Mouse (Mus musculus): ENCODE measurements around the gene Gm13272. TPM values are rescaled to one million over a fixed set of nuclear protein-coding genes. Genes with fewer than 3 reads are reported as not detected.
"Not testable (repeated sequence)": the region's sequence is repeated elsewhere in the genome, so short reads cannot be mapped to it uniquely, and the experiment has no call there.

The Gm13272 gene
- polyA plus RNA-seq, 1 experiment from 2014 or later = not detected

- Histone ChIP-seq H3K36me3 (ENCODE audit: control insufficient read depth, insufficient read depth, low read length) (no peaks in the 10 kb centered on the region), H3K4me3 (ENCODE audit: low read depth, low read length) (no peak overlapping the region), H3K4me1 (ENCODE audit: control insufficient read depth, insufficient read depth, low read length) (no peaks in the 10 kb centered on the region), H3K9ac (replicated peaks; ENCODE audit: low read depth, low read length) (no peak overlapping the region), H3K9me3 (ENCODE audit: control insufficient read depth, low read depth, low read length) (no peaks in the 10 kb centered on the region), H3K27ac (ENCODE audit: low read length) (no peak overlapping the region), H3K27me3 (ENCODE audit: control insufficient read depth, insufficient read depth, low read length) (no peaks in the 10 kb centered on the region; the same call in 1 of the 2 replicates), H3K4me2 (replicated peaks; ENCODE audit: low read depth, low read length) (no peak overlapping the region)
- 26% methylated on average over 4 of the region's 4 CpGs for WGBS
- ATAC-seq (ENCODE audit: insufficient number of reproducible peaks, insufficient read depth, low FRiP score, low read depth) = no peak
Measured at GRCm38 (mm10) chr4:88822995-88823394, 43.3 kb downstream of the Gm13272 start.

GRCm38 (mm10) chr4:88827116-88827515 is 47.5 kb downstream of the Gm13272 start, which contains the start of gene Ifna6:
TSS of gene Ifna6 (plus strand) at chr4:88827416.
- not testable (repeated sequence) for H3K4me1 ChIP-seq (ENCODE audit: control insufficient read depth, insufficient read depth, low read length); H3K27ac ChIP-seq (ENCODE audit: low read length); H3K4me2 ChIP-seq (replicated peaks; ENCODE audit: low read depth, low read length); H3K9ac ChIP-seq (replicated peaks; ENCODE audit: low read depth, low read length); H3K36me3 ChIP-seq (ENCODE audit: control insufficient read depth, insufficient read depth, low read length); H3K27me3 ChIP-seq (ENCODE audit: control insufficient read depth, insufficient read depth, low read length); H3K4me3 ChIP-seq (ENCODE audit: low read depth, low read length); H3K9me3 ChIP-seq (ENCODE audit: control insufficient read depth, low read depth, low read length); ATAC-seq (ENCODE audit: insufficient number of reproducible peaks, insufficient read depth, low FRiP score, low read depth)

Other genes with a start within 250 kb of the Gm13272 start
- not detected in 2 replicates for gene Ifna15, start 221.6 kb upstream of the Gm13272 start, polyA plus RNA-seq (2014; fragmentation: Nextera tagmentation; extraction: Ambion mirVana)
- not detected in 2 replicates for gene Ifna14, start 208.1 kb upstream of the Gm13272 start, polyA plus RNA-seq (2014; fragmentation: Nextera tagmentation; extraction: Ambion mirVana)
- not detected in 2 replicates for gene Ifna9, start 187.5 kb upstream of the Gm13272 start, polyA plus RNA-seq (2014; fragmentation: Nextera tagmentation; extraction: Ambion mirVana)
- not detected in 2 replicates for gene Ifna12, start 176.5 kb upstream of the Gm13272 start, polyA plus RNA-seq (2014; fragmentation: Nextera tagmentation; extraction: Ambion mirVana)
- gene C87499, start 145.4 kb upstream of the Gm13272 start, polyA plus RNA-seq (2014; fragmentation: Nextera tagmentation; extraction: Ambion mirVana) = not detected in 2 replicates
- gene Ifna13, start 135.4 kb upstream of the Gm13272 start, polyA plus RNA-seq (2014; fragmentation: Nextera tagmentation; extraction: Ambion mirVana) = not detected in 2 replicates
- not detected in 2 replicates for gene Ifna16, start 102.9 kb upstream of the Gm13272 start, polyA plus RNA-seq (2014; fragmentation: Nextera tagmentation; extraction: Ambion mirVana)
- not detected in 2 replicates for gene Ifna2, start 95.9 kb upstream of the Gm13272 start, polyA plus RNA-seq (2014; fragmentation: Nextera tagmentation; extraction: Ambion mirVana)
- gene Ifnab, start 88.5 kb upstream of the Gm13272 start, polyA plus RNA-seq (2014; fragmentation: Nextera tagmentation; extraction: Ambion mirVana) = not detected in 2 replicates
- gene Gm26566, start 58.0 kb upstream of the Gm13272 start, polyA plus RNA-seq (2014; fragmentation: Nextera tagmentation; extraction: Ambion mirVana) = 0.64 and 1.7 TPM in 2 replicates
- 121 and 128 TPM in 2 replicates for gene Klhl9, start 57.4 kb upstream of the Gm13272 start, polyA plus RNA-seq (2014; fragmentation: Nextera tagmentation; extraction: Ambion mirVana)
- gene Gm13271, start 25.0 kb upstream of the Gm13272 start, polyA plus RNA-seq (2014; fragmentation: Nextera tagmentation; extraction: Ambion mirVana) = not detected in 2 replicates
- gene Gm13283, start 19.7 kb upstream of the Gm13272 start, polyA plus RNA-seq (2014; fragmentation: Nextera tagmentation; extraction: Ambion mirVana) = 0.24 TPM in 1 of 2 replicates, not detected in the other
- 0.26 and 0.43 TPM in 2 replicates for gene Gm13290, start 6.0 kb upstream of the Gm13272 start, polyA plus RNA-seq (2014; fragmentation: Nextera tagmentation; extraction: Ambion mirVana)
- not detected in 2 replicates for gene Gm13289, start 2.9 kb upstream of the Gm13272 start, polyA plus RNA-seq (2014; fragmentation: Nextera tagmentation; extraction: Ambion mirVana)
- not detected in 2 replicates for gene Ifnz, start 2.3 kb downstream of the Gm13272 start, polyA plus RNA-seq (2014; fragmentation: Nextera tagmentation; extraction: Ambion mirVana)
- not detected in 2 replicates for gene Gm13276, start 5.9 kb downstream of the Gm13272 start, polyA plus RNA-seq (2014; fragmentation: Nextera tagmentation; extraction: Ambion mirVana)
- gene Gm13277, start 8.8 kb downstream of the Gm13272 start, polyA plus RNA-seq (2014; fragmentation: Nextera tagmentation; extraction: Ambion mirVana) = not detected in 2 replicates
- gene Gm13278, start 11.7 kb downstream of the Gm13272 start, polyA plus RNA-seq (2014; fragmentation: Nextera tagmentation; extraction: Ambion mirVana) = not detected in 2 replicates
- not detected in 2 replicates for gene Gm13275, start 14.6 kb downstream of the Gm13272 start, polyA plus RNA-seq (2014; fragmentation: Nextera tagmentation; extraction: Ambion mirVana)
- not detected in 2 replicates for gene Gm13279, start 17.5 kb downstream of the Gm13272 start, polyA plus RNA-seq (2014; fragmentation: Nextera tagmentation; extraction: Ambion mirVana)
- gene Gm13285, start 19.8 kb downstream of the Gm13272 start, polyA plus RNA-seq (2014; fragmentation: Nextera tagmentation; extraction: Ambion mirVana) = 1.00 and 1.5 TPM in 2 replicates
- not detected in 2 replicates for gene Gm13287, start 23.4 kb downstream of the Gm13272 start, polyA plus RNA-seq (2014; fragmentation: Nextera tagmentation; extraction: Ambion mirVana)
- gene Gm13288, start 25.7 kb downstream of the Gm13272 start, polyA plus RNA-seq (2014; fragmentation: Nextera tagmentation; extraction: Ambion mirVana) = not detected in 2 replicates
- gene Ifna7, start 36.4 kb downstream of the Gm13272 start, polyA plus RNA-seq (2014; fragmentation: Nextera tagmentation; extraction: Ambion mirVana) = not detected in 2 replicates
- not detected in 2 replicates for gene Ifna11, start 40.1 kb downstream of the Gm13272 start, polyA plus RNA-seq (2014; fragmentation: Nextera tagmentation; extraction: Ambion mirVana)
- not detected in 2 replicates for gene Ifna6, start 47.6 kb downstream of the Gm13272 start, polyA plus RNA-seq (2014; fragmentation: Nextera tagmentation; extraction: Ambion mirVana)
- gene Ifna5, start 55.7 kb downstream of the Gm13272 start, polyA plus RNA-seq (2014; fragmentation: Nextera tagmentation; extraction: Ambion mirVana) = not detected in 2 replicates
- gene Ifna4, start 62.0 kb downstream of the Gm13272 start, polyA plus RNA-seq (2014; fragmentation: Nextera tagmentation; extraction: Ambion mirVana) = not detected in 2 replicates
- not detected in 2 replicates for gene Ifna1, start 70.2 kb downstream of the Gm13272 start, polyA plus RNA-seq (2014; fragmentation: Nextera tagmentation; extraction: Ambion mirVana)
- gene Ifne, start 100.4 kb downstream of the Gm13272 start, polyA plus RNA-seq (2014; fragmentation: Nextera tagmentation; extraction: Ambion mirVana) = not detected in 2 replicates

Data from stomach, embryonic 14.5 days (tissue).